Mouse (Mus musculus): Measurements from ENCODE around the gene Trappc10.

DNA sequence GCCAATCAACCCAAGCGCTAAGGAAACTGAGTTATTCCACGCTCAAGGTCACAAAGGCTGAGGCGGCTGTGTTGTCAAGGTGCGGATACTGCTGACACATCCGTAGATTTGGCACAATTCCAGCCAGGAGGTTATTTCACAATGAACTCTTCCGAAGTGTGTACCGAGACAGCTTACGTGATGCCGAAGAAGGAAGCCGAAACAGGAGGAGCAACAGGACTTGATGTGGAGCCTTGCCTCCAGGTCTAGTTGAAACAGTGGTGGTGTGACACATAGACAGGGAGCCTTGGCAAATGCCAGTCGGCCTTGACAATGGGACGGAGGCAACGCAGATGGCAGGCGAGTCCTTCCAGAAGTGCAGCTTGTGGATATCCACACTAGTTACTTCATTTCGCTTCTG, 86.4 kb downstream of the Trappc10 start:
- TF ChIP-seq CTCF (IDR thresholded peaks at IDR 0.05; ENCODE audit: extremely low read depth, insufficient read depth, insufficient read length, insufficient replicate concordance) = no peak
- no peak for TF ChIP-seq POLR2A (IDR thresholded peaks at IDR 0.05; ENCODE audit: low read depth, low read length)

All from spleen, adult 2 months (tissue).